Mouse (Mus musculus): Measurements from ENCODE around the gene Sgpp1.
"Not testable (repeated sequence)": the region's sequence is repeated elsewhere in the genome, so short reads cannot be mapped to it uniquely, and the experiment has no call there.

Sgpp1 gene

GRCm38 (mm10) chr12:75701173-75702083 lies 34.1 kb downstream of the Sgpp1 start:
- DNase-seq (ENCODE audit: extremely low read depth, insufficient read length, low spot score), result no peak

- DNase-seq (ENCODE audit: extremely low read depth, insufficient read length, low spot score), result no peak
These were observed 36.8 kb downstream of the Sgpp1 start for GRCm38 (mm10) chr12:75698692-75699091.

- not testable (repeated sequence) for DNase-seq (ENCODE audit: extremely low read depth, insufficient read length, low spot score)
These were observed 39.7 kb downstream of the Sgpp1 start for GRCm38 (mm10) chr12:75695845-75696244.

DNA sequence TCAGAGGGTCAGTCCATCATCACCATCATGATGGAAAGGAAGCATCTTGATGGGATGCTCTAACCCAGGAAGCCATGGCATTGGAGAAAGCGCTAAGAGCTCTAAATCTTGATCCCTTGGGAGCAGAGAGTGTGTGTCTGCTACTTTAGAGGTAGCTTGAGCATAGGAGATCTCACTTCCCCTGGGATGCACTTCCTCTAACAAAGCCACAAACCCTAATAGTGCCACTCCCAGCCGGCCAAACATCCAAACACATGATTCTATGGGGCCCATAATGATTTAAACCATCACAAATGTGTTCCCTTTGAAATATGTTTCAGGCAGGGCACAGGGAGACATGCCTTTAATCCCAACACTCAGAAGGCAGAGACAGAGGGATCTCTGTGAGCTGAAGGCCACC lies 46.5 kb downstream of the Sgpp1 start:
- no peak for DNase-seq (ENCODE audit: extremely low read depth, insufficient read length, low spot score)

- no peak for DNase-seq (ENCODE audit: extremely low read depth, insufficient read length, low spot score)
These were observed 48.2 kb downstream of the Sgpp1 start for GRCm38 (mm10) chr12:75687314-75687713.

DNA sequence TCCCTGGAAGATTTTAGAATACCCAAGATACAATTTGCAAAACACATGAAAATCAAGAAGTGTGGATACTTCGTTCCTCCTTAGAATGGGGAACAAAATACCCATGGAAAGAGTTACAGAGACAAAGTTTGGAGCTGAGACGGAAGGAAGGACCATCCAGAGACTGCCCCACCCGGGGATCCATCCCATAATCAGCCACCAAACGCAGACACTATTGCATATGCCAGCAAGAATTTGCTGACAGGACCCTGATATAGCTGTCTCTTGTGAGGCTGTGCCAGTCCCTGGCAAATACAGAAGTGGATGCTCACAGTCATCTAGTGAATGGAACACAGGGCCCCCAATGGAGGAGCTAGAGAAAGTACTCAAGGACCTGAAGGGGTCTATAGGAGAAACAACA lies 51.5 kb downstream of the Sgpp1 start:
- DNase-seq (ENCODE audit: extremely low read depth, insufficient read length, low spot score), result not testable (repeated sequence)

DNA sequence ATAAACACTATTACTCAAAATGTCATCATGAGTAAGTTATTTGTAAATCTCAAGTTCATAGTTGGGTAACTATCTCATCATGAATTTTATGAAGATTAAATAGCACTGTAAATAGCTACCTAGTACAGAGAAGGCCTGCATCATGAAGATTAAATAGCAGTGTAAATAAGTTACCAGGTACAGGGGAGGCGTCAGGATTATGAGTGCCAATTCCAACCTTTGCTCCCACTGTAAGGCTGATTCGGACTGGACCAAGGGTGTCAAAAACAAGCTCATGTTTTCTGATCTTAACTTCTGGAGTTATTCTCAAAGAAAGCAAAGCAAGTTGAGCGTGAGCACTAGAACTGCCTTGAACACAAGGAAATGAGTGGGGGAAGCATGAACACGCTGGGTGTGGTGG lies 51.9 kb downstream of the Sgpp1 start:
- DNase-seq (ENCODE audit: extremely low read depth, insufficient read length, low spot score), result no peak

GRCm38 (mm10) chr12:75682842-75683241 lies 52.7 kb downstream of the Sgpp1 start:
- peak; percentile 18 for DNase-seq (ENCODE audit: extremely low read depth, insufficient read length, low spot score)

DNA sequence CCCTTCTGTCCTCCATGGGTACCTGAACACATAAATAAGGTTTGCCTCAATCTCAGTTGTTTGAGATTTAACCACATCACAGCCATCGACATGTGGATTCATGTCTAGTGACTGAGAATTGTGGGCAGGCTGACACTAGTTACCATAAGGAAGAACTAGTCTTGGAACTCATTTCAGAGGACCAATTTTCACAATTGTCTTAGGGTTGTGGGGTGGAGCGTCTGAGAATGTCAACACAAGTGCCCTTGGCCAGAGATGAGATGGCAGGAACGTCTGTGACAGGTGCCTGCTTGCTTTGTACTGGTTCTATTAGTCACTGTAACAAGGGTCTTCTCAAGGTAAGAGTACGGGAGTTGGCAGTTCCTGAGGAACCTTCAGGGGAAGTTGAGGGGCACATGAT lies 54.4 kb downstream of the Sgpp1 start:
- no peak for DNase-seq (ENCODE audit: extremely low read depth, insufficient read length, low spot score)

- no peak for DNase-seq (ENCODE audit: extremely low read depth, insufficient read length, low spot score)
These were observed 57.1 kb downstream of the Sgpp1 start for GRCm38 (mm10) chr12:75678393-75678792.

GRCm38 (mm10) chr12:75672630-75673029 lies 62.9 kb downstream of the Sgpp1 start:
- no peak for DNase-seq (ENCODE audit: extremely low read depth, insufficient read length, low spot score)

GRCm38 (mm10) chr12:75671759-75672315 lies 63.7 kb downstream of the Sgpp1 start:
- DNase-seq (ENCODE audit: extremely low read depth, insufficient read length, low spot score), result no peak

DNA sequence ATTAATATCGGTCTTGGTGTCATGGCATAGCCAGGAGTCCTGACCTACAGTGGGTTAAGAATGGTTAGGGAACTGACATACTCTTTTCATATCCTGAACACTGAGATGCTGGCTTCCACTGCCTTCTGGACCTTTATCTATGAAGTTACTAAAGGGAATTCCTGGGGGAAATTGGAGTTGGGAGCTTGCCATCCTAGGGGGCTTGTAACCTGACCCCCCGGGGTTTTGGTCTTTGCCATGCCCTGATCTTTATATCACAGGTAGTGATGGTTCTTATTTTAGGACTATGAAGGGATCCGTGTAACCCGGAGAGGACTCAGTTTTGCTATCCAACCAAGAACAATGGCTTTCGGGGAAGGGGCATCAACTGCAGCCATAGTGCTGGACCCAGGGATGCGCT lies 64.9 kb downstream of the Sgpp1 start:
- no peak for DNase-seq (ENCODE audit: extremely low read depth, insufficient read length, low spot score)

GRCm38 (mm10) chr12:75669258-75670106 lies 66.0 kb downstream of the Sgpp1 start, which contains the start of gene Wdr89:
Wdr89 (minus strand) TSS chr12:75669537.
- DNase-seq (ENCODE audit: extremely low read depth, insufficient read length, low spot score), result peak; percentile 96

DNA sequence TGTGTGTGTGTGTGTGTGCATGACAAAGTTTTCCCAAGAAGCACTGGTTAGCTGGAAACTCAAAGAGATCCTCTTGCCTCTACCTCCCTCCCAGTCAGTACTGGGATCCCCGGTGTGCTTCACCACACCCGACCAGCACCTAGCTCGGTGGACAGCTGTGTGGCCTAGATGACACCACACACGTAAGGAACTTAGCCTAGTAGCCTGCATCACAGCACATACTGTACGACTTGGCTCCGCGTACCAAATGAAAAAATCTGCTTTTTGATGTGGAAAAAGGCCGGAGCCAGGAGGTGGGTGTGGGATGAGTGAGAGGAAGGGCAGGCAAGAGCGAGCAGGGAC lies 66.6 kb downstream of the Sgpp1 start:
- no peak for DNase-seq (ENCODE audit: extremely low read depth, insufficient read length, low spot score)

DNA sequence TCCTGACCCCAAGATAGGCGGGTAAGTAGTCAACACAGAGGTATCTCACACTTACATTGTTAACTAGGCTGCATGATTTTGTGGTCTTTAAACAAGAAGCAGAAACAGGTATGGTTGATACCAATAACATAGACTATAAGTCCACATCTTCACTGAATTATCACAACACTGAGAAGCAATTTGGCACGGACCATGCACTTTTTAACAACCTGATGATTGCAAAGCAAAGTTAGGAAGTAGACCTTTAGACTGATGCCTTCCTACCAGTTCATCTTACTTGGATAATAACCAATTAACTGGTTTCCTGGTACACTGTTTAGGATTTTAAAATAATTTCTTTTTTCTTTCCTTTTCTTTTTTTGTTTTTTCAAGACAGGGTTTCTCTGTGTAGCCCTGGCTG lies 67.3 kb downstream of the Sgpp1 start:
- no peak for DNase-seq (ENCODE audit: extremely low read depth, insufficient read length, low spot score)

- no peak for DNase-seq (ENCODE audit: extremely low read depth, insufficient read length, low spot score)
These were observed 68.6 kb downstream of the Sgpp1 start for GRCm38 (mm10) chr12:75666939-75667338.

- no peak for DNase-seq (ENCODE audit: extremely low read depth, insufficient read length, low spot score)
These were observed 71.1 kb downstream of the Sgpp1 start for GRCm38 (mm10) chr12:75664516-75664810.
